Mouse (Mus musculus) liver, embryonic 14.5 days (tissue): Measurements from ENCODE around the gene Clip2. TPM values are rescaled to one million over a fixed set of nuclear protein-coding genes. Genes with fewer than 3 reads are reported as not detected.

Source experiments
- ATAC-seq: fragments of 200-750 bp; cut with Nextera tagmentation; 2 replicates; pipeline ENCODE4 v1.8.0; 2017; ENCODE audit warnings: moderate number of reproducible peaks, mild to moderate bottlenecking, moderate library complexity; ENCODE audit not compliant: insufficient read depth
- DNase-seq, 3 experiments: peaks; one replicate each; pipeline ENCODE4 v3.0.0-alpha.2; 2012 to 2013; ENCODE audit warnings: low read depth in 3 of 3, low spot score in 3 of 3
- H3K27ac ChIP-seq: fragments of 300-500 bp; sonication (generic); 2 replicates; pipeline ENCODE4 v1.5.1; 2014; ENCODE audit warnings: moderate library complexity, mild to moderate bottlenecking, control low read depth, inconsistent platforms
- H3K27me3 ChIP-seq: fragments of 300-500 bp; sonication (generic); 2 replicates; pipeline ENCODE4 v1.6.1; 2014; ENCODE audit warnings: mild to moderate bottlenecking, low read length, moderate library complexity; ENCODE audit not compliant: control insufficient read depth, insufficient read depth
- H3K36me3 ChIP-seq: fragments of 300-500 bp; sonication (generic); replicated peaks from 2 replicates; pipeline ENCODE4 v1.6.1; 2014; ENCODE audit warnings: low read depth; ENCODE audit not compliant: control insufficient read depth, insufficient read depth
- H3K4me1 ChIP-seq, 2 experiments: fragments of 200-500 bp in 1 of 2; fragments of 300-500 bp in 1 of 2; sonication (generic) in 1 of 2; replicated peaks; 2 replicates each; pipeline ENCODE4 v1.6.1; 2012 to 2014; ENCODE audit warnings: antibody characterized with exemption in 1 of 2, inconsistent platforms in 1 of 2, low read length in 1 of 2; ENCODE audit not compliant: control insufficient read depth in 2 of 2, insufficient read depth in 2 of 2
- H3K4me2 ChIP-seq: fragments of 300-500 bp; sonication (generic); 2 replicates; pipeline ENCODE4 v1.6.1; 2014; ENCODE audit warnings: low read depth, mild to moderate bottlenecking, control low read depth, moderate library complexity
- H3K4me3 ChIP-seq, 2 experiments: fragments of 200-500 bp in 1 of 2; fragments of 300-500 bp in 1 of 2; sonication (generic) in 1 of 2; 2 replicates each; pipeline ENCODE4 v1.5.1; 2012 to 2014; ENCODE audit warnings: low read depth in 2 of 2, low read length in 2 of 2, mild to moderate bottlenecking in 2 of 2, control low read depth in 1 of 2, inconsistent platforms in 1 of 2, moderate library complexity in 1 of 2; ENCODE audit not compliant: insufficient read depth in 1 of 2
- H3K9ac ChIP-seq: fragments of 300-500 bp; sonication (generic); replicated peaks from 2 replicates; pipeline ENCODE4 v1.6.1; 2014; ENCODE audit warnings: mild to moderate bottlenecking, control low read depth, moderate library complexity
- H3K9me3 ChIP-seq: fragments of 300-500 bp; sonication (generic); 2 replicates; pipeline ENCODE4 v1.6.1; 2016; ENCODE audit warnings: low read length, mixed read lengths; ENCODE audit not compliant: control insufficient read depth
- CTCF ChIP-seq: IDR thresholded peaks from 2 replicates; pipeline ENCODE4 v1.5.1; 2016; ENCODE audit warnings: antibody characterized with exemption, low read depth, control low read depth
- EP300 ChIP-seq: IDR thresholded peaks from 2 replicates; pipeline ENCODE4 v1.6.1; 2016; ENCODE audit warnings: antibody characterized with exemption, low read depth
- WGBS: fragments of 180-500 bp; shearing (Covaris S2); extraction: QIAGEN DNeasy Blood & Tissue Kit; methylation state at CpG from one replicate; pipeline ENCODE4 v1.1.7; 2014; ENCODE audit not compliant: insufficient replicate concordance; 5-methylcytosine and 5-hydroxymethylcytosine counted together
- polyA plus RNA-seq, 2 experiments: library from polyadenylated mRNA; depleted of rRNA in 1 of 2; stranded (reverse) in 1 of 2; unstranded in 1 of 2; fragments of >200 nt; fragmentation: Nextera tagmentation in 1 of 2; extraction: Ambion mirVana in 1 of 2; gene quantifications; 2 replicates each; pipeline versions ENCODE4 v1.2.1 to v1.2.3; 2012 to 2014

The Clip2 gene
- polyA plus RNA-seq, 2 experiments: 0.36 to 1.8 TPM

GRCm38 (mm10) chr5:134520120-134520519, 32.1 kb downstream of the Clip2 start:
- H3K9ac ChIP-seq: no peak overlapping the region
- H3K36me3 ChIP-seq: no peaks in the 10 kb centered on the region
- H3K4me1 ChIP-seq: peaks cover 0 to 6% of the 10 kb centered on the region in 2 experiments; a peak in 1 of 4 replicates
- H3K9me3 ChIP-seq: no peaks in the 10 kb centered on the region
- WGBS: 32% methylated on average over 4 of the region's 4 CpGs
- H3K4me3 ChIP-seq: no peak overlapping the region
- DNase-seq: no peak
- no peak overlapping the region for H3K27ac ChIP-seq
- TF ChIP-seq EP300: no peak
- TF ChIP-seq CTCF: no peak
- no peaks in the 10 kb centered on the region for H3K27me3 ChIP-seq
- ATAC-seq: no peak
- H3K4me2 ChIP-seq: no peak overlapping the region

GRCm38 (mm10) chr5:134519471-134519870, 32.8 kb downstream of the Clip2 start:
- no peaks in the 10 kb centered on the region for H3K36me3 ChIP-seq

GRCm38 (mm10) chr5:134512086-134512485, 40.1 kb downstream of the Clip2 start:
- no peak for TF ChIP-seq EP300
- no peak for TF ChIP-seq CTCF
- ATAC-seq: no peak
- H3K9me3 ChIP-seq: no peaks in the 10 kb centered on the region
- H3K27ac ChIP-seq: no peak overlapping the region
- H3K36me3 ChIP-seq: no peaks in the 10 kb centered on the region
- no peak overlapping the region for H3K4me3 ChIP-seq
- no peak for DNase-seq
- H3K27me3 ChIP-seq: no peaks in the 10 kb centered on the region
- no peak overlapping the region for H3K4me2 ChIP-seq
- 73% methylated on average over 5 of the region's 5 CpGs for WGBS
- H3K9ac ChIP-seq: no peak overlapping the region
- H3K4me1 ChIP-seq: no peaks in the 10 kb centered on the region

More at GRCm38 (mm10) chr5:134519471-134519870, 32.8 kb downstream of the Clip2 start:
- H3K4me1 ChIP-seq: peaks cover 0 to 6% of the 10 kb centered on the region in 2 experiments; a peak in 1 of 4 replicates
- no peak overlapping the region for H3K4me2 ChIP-seq
- no peak overlapping the region for H3K9ac ChIP-seq
- 74% methylated on average over 5 of the region's 5 CpGs for WGBS
- no peaks in the 10 kb centered on the region for H3K9me3 ChIP-seq
- H3K4me3 ChIP-seq: no peak overlapping the region
- no peak for DNase-seq
- H3K27ac ChIP-seq: no peak overlapping the region
- no peaks in the 10 kb centered on the region for H3K27me3 ChIP-seq
- ATAC-seq: no peak
- no peak for TF ChIP-seq CTCF
- no peak for TF ChIP-seq EP300

GRCm38 (mm10) chr5:134510266-134510665, 42.0 kb downstream of the Clip2 start:
- TF ChIP-seq EP300: no peak
- no peak for TF ChIP-seq CTCF
- no peak overlapping the region for H3K27ac ChIP-seq
- no peaks in the 10 kb centered on the region for H3K27me3 ChIP-seq
- no peak for ATAC-seq
- H3K4me3 ChIP-seq: no peak overlapping the region
- no peak overlapping the region for H3K9ac ChIP-seq
- H3K4me2 ChIP-seq: no peak overlapping the region
- WGBS: 55% methylated on average over 5 of the region's 5 CpGs
- H3K36me3 ChIP-seq: no peaks in the 10 kb centered on the region
- no peaks in the 10 kb centered on the region for H3K4me1 ChIP-seq
- no peak for DNase-seq
- H3K9me3 ChIP-seq: no peaks in the 10 kb centered on the region

- 33% methylated on average over 5 of the region's 5 CpGs for WGBS
Observed at GRCm38 (mm10) chr5:134508965-134509364, 43.3 kb downstream of the Clip2 start.

More at GRCm38 (mm10) chr5:134508965-134509364, 43.3 kb downstream of the Clip2 start:
- Histone ChIP-seq H3K9ac (no peak overlapping the region), H3K27ac (no peak overlapping the region), H3K36me3 (no peaks in the 10 kb centered on the region), H3K4me3 (no peak overlapping the region), H3K4me2 (no peak overlapping the region), H3K27me3 (no peaks in the 10 kb centered on the region), H3K9me3 (no peaks in the 10 kb centered on the region), H3K4me1 (no peaks in the 10 kb centered on the region)
- ATAC-seq (no peak), DNase-seq (no peak)
- no peak for TF ChIP-seq EP300
- TF ChIP-seq CTCF: no peak
